Mouse (Mus musculus): Measurements from ENCODE around the gene Pole3.

GRCm38 (mm10) chr4:62505991-62506390, 18.9 kb downstream of the Pole3 start:
- no peak for TF ChIP-seq CTCF (IDR thresholded peaks at IDR 0.05; ENCODE audit: low read depth, low read length)
- no peak for TF ChIP-seq POLR2A (IDR thresholded peaks at IDR 0.05; ENCODE audit: borderline replicate concordance, low read depth, low read length)

Measured in bone marrow macrophage, adult 2 months (primary cell).